Mouse (Mus musculus) ovary, postnatal 14 days (tissue): ENCODE measurements around the gene Atox1.

Experiments used
- DNase-seq: peaks from one replicate; pipeline ENCODE4 v3.0.0; 2022; ENCODE audit warnings: low spot score

The Atox1 gene

DNA sequence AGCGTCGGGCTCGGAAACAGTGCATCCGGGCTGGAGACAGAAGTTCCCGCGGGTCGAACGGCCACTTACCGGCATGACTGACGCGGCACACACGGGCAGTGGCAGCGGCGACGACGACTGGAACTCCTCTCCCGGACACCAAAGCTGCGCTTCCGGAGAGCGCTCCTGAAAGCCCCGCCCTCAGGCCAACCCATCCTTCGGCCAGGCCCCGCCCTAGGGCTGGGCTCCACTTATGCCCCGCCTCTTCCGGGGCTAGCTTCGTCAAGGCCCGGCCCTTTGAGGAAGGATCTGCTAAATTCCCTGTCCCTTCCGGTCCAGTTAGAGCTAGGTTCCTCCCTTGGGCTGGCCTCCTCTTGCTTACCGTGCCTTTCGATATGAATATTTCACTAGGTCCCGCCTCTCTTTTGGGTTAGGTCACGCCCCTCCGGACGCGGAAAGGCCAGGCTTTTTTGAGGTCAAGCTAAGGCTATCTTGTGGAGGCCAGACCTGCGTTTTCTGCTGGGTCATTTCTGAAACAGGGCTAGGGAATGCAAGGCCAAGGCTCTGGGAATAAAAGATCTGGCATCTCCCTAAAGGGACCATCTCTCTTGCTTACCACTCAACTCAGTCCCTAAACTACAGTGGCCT, at the start of gene Atox1:
TSS of gene Atox1 (minus strand) at position 221 of the 627 bp plus-strand sequence.
- peak; percentile 92 for DNase-seq

DNA sequence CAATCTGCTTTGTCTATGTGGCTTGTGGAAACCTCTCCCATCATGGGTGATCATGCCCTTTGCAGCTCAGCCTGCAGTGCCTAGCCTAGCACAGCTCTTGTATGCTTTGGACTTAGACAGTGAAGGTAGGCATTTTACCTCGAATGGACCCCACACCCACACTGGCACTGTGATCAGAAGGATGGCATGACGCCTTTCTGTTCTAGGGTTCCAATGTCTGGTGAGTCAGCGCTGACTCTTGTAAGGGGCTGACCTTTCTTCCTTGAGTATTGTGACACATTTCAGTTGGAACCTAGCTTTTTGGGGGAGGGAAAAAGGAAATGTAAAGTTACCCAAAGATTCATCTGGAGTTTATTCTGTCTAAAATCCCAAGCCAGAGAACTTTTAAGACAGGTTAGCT, 44.4 kb upstream of the Atox1 start:
- DNase-seq = no peak

- DNase-seq = no peak
Observed at GRCm38 (mm10) chr11:55502886-55503285, 41.8 kb upstream of the Atox1 start.

- DNase-seq = no peak
Observed at GRCm38 (mm10) chr11:55501955-55502531, 41.0 kb upstream of the Atox1 start.

DNA sequence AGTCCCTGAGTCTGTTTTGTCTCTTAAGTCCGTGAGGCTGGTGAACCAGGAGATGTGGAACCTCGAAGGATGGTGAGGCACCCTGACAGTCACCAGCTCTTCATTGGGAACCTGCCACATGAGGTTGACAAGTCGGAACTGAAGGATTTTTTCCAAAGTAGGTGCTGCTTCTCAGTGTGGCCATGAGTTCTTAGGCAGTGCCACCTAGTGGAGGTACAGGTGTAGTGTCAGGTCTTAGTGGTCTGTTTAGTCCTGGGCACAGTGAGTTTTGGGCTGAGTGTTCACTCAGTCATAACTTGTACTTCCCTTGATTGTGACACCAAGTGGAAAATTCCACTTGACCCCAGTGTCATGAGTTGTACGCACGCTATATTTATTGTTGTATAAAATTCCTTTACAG, 36.8 kb upstream of the Atox1 start:
- no peak for DNase-seq

DNA sequence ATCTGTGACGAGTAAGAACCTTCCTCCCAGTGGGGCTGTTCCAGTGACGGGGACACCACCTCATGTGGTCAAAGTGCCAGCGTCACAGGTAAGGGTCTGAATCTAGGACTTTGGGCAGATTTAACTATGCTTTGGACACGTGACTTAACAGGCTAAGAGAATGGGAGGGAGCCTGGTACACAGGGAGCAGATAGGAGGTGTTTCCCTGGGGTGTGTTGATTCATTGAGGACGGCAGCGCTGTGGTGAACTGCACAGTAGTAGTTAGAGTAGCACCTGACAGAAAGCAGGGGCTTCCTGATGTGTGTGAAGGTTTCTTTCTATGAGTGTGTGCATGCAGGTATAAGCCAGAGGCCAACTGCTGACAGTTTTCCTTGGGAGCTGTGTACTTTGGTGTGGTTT, 35.1 kb upstream of the Atox1 start:
- no peak for DNase-seq

GRCm38 (mm10) chr11:55485443-55485842, 24.4 kb upstream of the Atox1 start:
- no peak for DNase-seq

DNA sequence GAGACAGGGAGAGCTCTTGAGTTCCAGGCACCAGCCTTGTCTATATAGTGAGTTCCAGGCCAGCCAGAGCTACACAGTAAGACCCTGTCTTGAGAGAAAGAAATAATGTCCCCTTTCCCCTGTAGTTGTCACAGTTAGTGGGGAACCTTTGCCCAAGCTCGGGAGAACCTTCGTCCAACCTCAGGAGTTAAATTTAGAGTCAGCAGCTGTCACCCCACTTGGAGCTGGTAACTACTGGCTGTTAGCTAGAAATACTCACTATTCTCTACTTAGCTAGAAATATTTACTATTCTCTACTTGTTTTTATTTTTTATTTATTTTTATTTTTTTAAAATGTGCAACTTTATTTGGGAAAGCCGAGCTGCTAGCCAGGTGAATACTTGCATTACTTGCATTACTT, 12.2 kb upstream of the Atox1 start:
- no peak for DNase-seq

GRCm38 (mm10) chr11:55471467-55471866, 10.4 kb upstream of the Atox1 start:
- no peak for DNase-seq

GRCm38 (mm10) chr11:55470761-55471160, 9.7 kb upstream of the Atox1 start:
- DNase-seq = no peak

DNA sequence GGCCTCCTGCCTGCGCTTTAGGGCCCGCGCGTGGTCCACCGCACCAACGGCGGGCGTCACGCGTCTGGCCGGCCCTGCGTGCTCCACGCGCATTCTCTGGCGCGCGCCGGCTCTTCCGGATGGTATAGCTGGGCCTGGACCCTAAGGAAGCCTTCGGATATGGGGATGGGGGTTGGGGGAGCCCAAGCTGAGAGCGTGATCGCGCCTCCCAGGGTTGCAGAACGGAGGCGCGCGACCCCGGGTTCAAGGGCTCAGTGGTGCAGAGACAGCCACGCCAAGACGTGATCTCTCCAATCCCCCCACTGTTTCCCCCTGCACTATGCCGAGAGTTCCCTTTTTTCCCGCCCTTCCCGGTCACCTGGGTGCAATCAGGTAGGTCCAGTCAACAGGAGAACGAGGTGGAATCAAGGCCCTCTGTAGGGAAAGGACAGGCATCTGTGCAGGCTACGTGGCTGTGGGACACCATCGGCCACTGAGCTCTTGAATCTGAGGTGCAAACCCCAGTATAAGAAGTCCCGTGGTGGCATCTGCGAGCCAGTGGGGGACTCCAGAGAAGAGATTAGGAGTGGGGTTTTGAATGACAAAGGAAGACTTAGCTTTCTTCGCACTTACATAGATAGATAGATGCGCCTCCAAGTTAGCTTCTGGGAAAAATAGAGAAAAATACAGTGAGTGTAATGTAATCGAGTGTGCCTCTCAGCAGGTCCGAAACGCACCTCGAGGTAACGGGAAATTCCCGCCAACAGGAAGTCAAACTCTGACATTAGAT, 9.1 kb upstream of the Atox1 start:
- DNase-seq = peak; percentile 14

- DNase-seq = peak; percentile 97
Observed at GRCm38 (mm10) chr11:55469048-55469843, 8.2 kb upstream of the Atox1 start, which contains the start of gene G3bp1. Gene G3bp1 (plus strand): TSS chr11:55469685.

GRCm38 (mm10) chr11:55468611-55469047, 7.6 kb upstream of the Atox1 start:
- peak; percentile 15 for DNase-seq

DNA sequence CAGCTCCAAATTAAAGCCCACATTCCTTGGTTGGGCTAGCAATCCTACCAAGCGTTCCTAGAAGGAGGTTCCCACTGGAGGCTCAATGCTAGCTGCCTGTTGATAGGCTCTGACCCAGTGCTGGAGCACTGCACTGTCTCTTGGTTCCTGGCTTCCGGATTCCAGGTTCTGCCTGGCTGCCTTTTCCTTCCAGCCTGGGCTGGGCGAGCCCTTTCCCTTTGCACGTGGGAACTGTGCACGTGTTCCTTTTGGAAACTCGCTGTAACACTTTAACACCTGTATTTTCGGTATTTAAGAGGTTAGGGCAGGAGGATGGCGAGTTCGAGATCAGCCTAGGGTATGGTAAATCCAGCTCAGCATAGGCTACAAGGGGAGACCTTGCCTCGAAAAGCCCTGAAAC, 7.0 kb upstream of the Atox1 start:
- peak; percentile 16 for DNase-seq

GRCm38 (mm10) chr11:55465177-55465576, 4.1 kb upstream of the Atox1 start:
- DNase-seq = no peak

GRCm38 (mm10) chr11:55464707-55465106, 3.7 kb upstream of the Atox1 start:
- no peak for DNase-seq

GRCm38 (mm10) chr11:55462149-55462548, 1.1 kb upstream of the Atox1 start:
- no peak for DNase-seq

DNA sequence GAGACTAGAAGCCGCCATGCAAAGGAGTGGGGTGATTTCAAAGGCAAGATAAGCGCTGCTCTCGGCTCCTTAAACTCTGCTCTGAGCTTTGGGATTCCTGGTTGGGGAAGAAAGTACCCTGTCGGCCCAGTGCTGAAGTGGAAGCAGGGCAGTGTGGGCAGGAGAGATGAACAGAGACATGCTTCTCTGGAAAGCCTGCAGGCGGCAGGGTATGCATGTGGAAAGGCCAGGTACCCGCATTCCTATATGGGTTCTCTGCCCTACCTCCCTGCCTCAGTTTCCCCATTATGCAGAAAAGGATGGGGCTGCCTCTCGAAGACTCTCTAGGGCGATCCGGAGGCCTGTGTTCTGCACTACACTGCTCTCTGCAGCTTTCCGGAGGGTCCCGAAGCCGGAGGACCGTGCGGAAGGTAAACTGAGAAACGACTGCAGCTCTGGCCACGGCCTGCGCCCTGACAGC, 450 bp downstream of the Atox1 start:
- peak; percentile 21 for DNase-seq

- no peak for DNase-seq
Observed at GRCm38 (mm10) chr11:55459850-55460558, 1.0 kb downstream of the Atox1 start.

DNA sequence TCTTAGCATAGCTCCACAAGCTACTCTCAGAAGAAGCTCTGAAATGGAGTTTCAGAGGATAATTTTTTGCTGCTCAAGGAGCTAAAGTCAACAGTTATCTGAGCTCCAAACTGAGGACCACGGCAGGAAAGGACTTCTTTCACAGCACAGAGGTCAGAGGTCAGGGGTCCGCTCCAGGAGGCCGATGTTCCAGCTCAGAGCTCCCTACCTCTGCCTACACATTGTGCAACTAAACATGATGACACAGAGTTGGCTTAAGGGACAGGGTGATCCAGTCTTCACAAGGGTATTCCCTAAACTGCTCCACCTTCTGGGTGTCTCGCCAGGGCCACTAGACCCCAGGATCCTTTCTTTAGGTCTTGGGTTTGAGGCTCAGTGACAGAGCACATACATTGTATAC, 2.5 kb downstream of the Atox1 start:
- no peak for DNase-seq

DNA sequence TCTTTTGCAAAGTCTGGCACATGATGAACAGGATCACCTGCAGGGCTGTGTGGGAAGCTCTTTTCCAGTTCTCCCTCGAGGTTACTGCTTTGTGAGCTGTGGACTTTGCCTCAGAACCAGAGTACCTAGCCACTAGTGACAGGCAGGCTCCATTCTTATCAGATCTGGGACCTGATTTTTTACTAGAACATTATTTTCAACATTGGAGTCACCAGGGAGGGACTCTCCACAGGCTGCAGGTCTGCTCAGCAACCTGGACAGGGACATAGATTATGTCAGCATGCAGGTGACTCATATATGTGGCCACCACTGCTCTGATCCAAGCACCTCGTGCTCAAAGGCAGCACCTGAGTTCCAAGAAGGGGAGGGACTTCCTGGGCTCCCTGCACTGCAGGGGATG, 5.9 kb downstream of the Atox1 start:
- no peak for DNase-seq

GRCm38 (mm10) chr11:55453640-55454039, 7.4 kb downstream of the Atox1 start:
- no peak for DNase-seq
